Mouse (Mus musculus) lung, embryonic 15.5 days (tissue): ENCODE results near the gene Elmod3. TPM values are rescaled to one million over a fixed set of nuclear protein-coding genes. Genes with fewer than 3 reads are reported as not detected.

Experiments
- ATAC-seq: fragments of 200-750 bp; cut with Nextera tagmentation; 2 replicates; pipeline ENCODE4 v1.8.0; 2017; ENCODE audit warnings: moderate number of reproducible peaks, borderline replicate concordance; ENCODE audit not compliant: low FRiP score, low TSS enrichment; ENCODE audit errors: extremely low read depth
- H3K27ac ChIP-seq: fragments of 300-500 bp; sonication (generic); 2 replicates; pipeline ENCODE4 v1.5.1; 2015; ENCODE audit warnings: moderate library complexity, mild to moderate bottlenecking, inconsistent platforms
- H3K27me3 ChIP-seq: fragments of 300-500 bp; sonication (generic); 2 replicates; pipeline ENCODE4 v1.6.1; 2015; ENCODE audit warnings: inconsistent platforms
- H3K36me3 ChIP-seq: fragments of 300-500 bp; sonication (generic); 2 replicates; pipeline ENCODE4 v1.6.1; 2015; ENCODE audit warnings: inconsistent platforms
- H3K4me1 ChIP-seq: fragments of 300-500 bp; sonication (generic); 2 replicates; pipeline ENCODE4 v1.6.1; 2015; ENCODE audit warnings: inconsistent platforms
- H3K4me2 ChIP-seq: fragments of 300-500 bp; sonication (generic); 2 replicates; pipeline ENCODE4 v1.6.1; 2015; ENCODE audit warnings: inconsistent platforms, mild to moderate bottlenecking, moderate library complexity
- H3K4me3 ChIP-seq: fragments of 300-500 bp; sonication (generic); 2 replicates; pipeline ENCODE4 v1.5.1; 2015; ENCODE audit warnings: mild to moderate bottlenecking, inconsistent platforms
- H3K9ac ChIP-seq: fragments of 300-500 bp; sonication (generic); 2 replicates; pipeline ENCODE4 v1.6.1; 2015; ENCODE audit warnings: inconsistent platforms
- H3K9me3 ChIP-seq: fragments of 300-500 bp; sonication (generic); 2 replicates; pipeline ENCODE4 v1.6.1; 2016; ENCODE audit warnings: inconsistent platforms
- WGBS: fragments of 180-500 bp; shearing (Covaris S2); methylation state at CpG from one replicate; pipeline ENCODE4 v1.1.7; 2015; 5-methylcytosine and 5-hydroxymethylcytosine counted together
- polyA plus RNA-seq: library from polyadenylated mRNA; unstranded; fragments of >200 nt; fragmentation: Nextera tagmentation; extraction: Ambion mirVana; gene quantifications from 2 replicates; pipeline ENCODE4 v1.2.1, GENCODE M21; 2015

The Elmod3 gene
- polyA plus RNA-seq, 1 experiment from 2014 or later = 17.7 TPM

- WGBS = 88% methylated on average over 16 of the region's 16 CpGs
- no peak overlapping the region for H3K9ac ChIP-seq
- no peak overlapping the region for H3K27ac ChIP-seq
- H3K4me2 ChIP-seq = no peak overlapping the region
- H3K9me3 ChIP-seq = no peaks in the 10 kb centered on the region
- ATAC-seq = no peak
- H3K4me3 ChIP-seq = no peak overlapping the region
- H3K4me1 ChIP-seq = no peaks in the 10 kb centered on the region
- no peaks in the 10 kb centered on the region for H3K27me3 ChIP-seq
- peaks cover 50% of the 10 kb centered on the region for H3K36me3 ChIP-seq
These were observed 29.1 kb upstream of the Elmod3 start for GRCm38 (mm10) chr6:72627276-72627675.

GRCm38 (mm10) chr6:72626391-72626790 is 28.2 kb upstream of the Elmod3 start:
- Histone ChIP-seq H3K9me3 (no peaks in the 10 kb centered on the region), H3K4me1 (0 out of 2 replicates have a peak, but pooled peaks cover 4% of the 10 kb centered on the region), H3K9ac (no peak overlapping the region), H3K4me2 (no peak overlapping the region), H3K27ac (no peak overlapping the region), H3K27me3 (no peaks in the 10 kb centered on the region), H3K36me3 (peaks cover 43% of the 10 kb centered on the region), H3K4me3 (no peak overlapping the region)
- WGBS = 86% methylated on average over 7 of the region's 7 CpGs
- no peak for ATAC-seq

- no peak overlapping the region for H3K4me2 ChIP-seq
- H3K9ac ChIP-seq = no peak overlapping the region
- H3K27me3 ChIP-seq = no peaks in the 10 kb centered on the region
- no peak for ATAC-seq
- no peak overlapping the region for H3K27ac ChIP-seq
- peaks cover 20% of the 10 kb centered on the region; the same call in 1 of the 2 replicates for H3K4me1 ChIP-seq
- no peaks in the 10 kb centered on the region for H3K9me3 ChIP-seq
- H3K36me3 ChIP-seq = peaks cover 18% of the 10 kb centered on the region
- H3K4me3 ChIP-seq = no peak overlapping the region
- 87% methylated on average over 8 of the region's 8 CpGs for WGBS
These were observed 25.6 kb upstream of the Elmod3 start for GRCm38 (mm10) chr6:72623661-72624402.

GRCm38 (mm10) chr6:72622917-72623316 is 24.7 kb upstream of the Elmod3 start:
- 37% methylated on average over 3 of the region's 3 CpGs for WGBS
- Histone ChIP-seq H3K9me3 (no peaks in the 10 kb centered on the region), H3K27me3 (no peaks in the 10 kb centered on the region), H3K4me3 (no peak overlapping the region), H3K36me3 (peaks cover 17% of the 10 kb centered on the region), H3K4me1 (peaks cover 27% of the 10 kb centered on the region), H3K27ac (no peak overlapping the region), H3K4me2 (no peak overlapping the region), H3K9ac (no peak overlapping the region)
- no peak for ATAC-seq

- Histone ChIP-seq H3K4me1 (peaks cover 34% of the 10 kb centered on the region), H3K9me3 (no peaks in the 10 kb centered on the region), H3K36me3 (no peaks in the 10 kb centered on the region), H3K9ac (no peak overlapping the region), H3K27me3 (no peaks in the 10 kb centered on the region), H3K4me2 (no peak overlapping the region), H3K4me3 (no peak overlapping the region), H3K27ac (0 out of 2 replicates have a peak overlapping the region, but pooled peaks have one; percentile 9)
- no peak for ATAC-seq
- 59% methylated on average over 5 of the region's 5 CpGs for WGBS
These were observed 22.7 kb upstream of the Elmod3 start for GRCm38 (mm10) chr6:72620920-72621319.

GRCm38 (mm10) chr6:72619734-72620532 is 21.7 kb upstream of the Elmod3 start:
- no peaks in the 10 kb centered on the region for H3K9me3 ChIP-seq
- H3K36me3 ChIP-seq = no peaks in the 10 kb centered on the region
- H3K27me3 ChIP-seq = no peaks in the 10 kb centered on the region
- peaks cover 44% of the 10 kb centered on the region for H3K4me1 ChIP-seq
- H3K4me2 ChIP-seq = peak overlapping the region; percentile 37
- peak overlapping the region; percentile 83 for H3K27ac ChIP-seq
- no peak overlapping the region; the same call in 1 of the 2 replicates for H3K9ac ChIP-seq
- 26% methylated on average over 12 of the region's 12 CpGs for WGBS
- ATAC-seq = no peak
- H3K4me3 ChIP-seq = no peak overlapping the region

GRCm38 (mm10) chr6:72616643-72617288 is 18.6 kb upstream of the Elmod3 start, which contains the start of gene Tgoln1:
Tgoln1 (minus strand) TSS chr6:72617000.
- H3K4me3 ChIP-seq = peak within 1 kb of the TSS; percentile 75
- peak; percentile 95 for ATAC-seq
- H3K4me1 ChIP-seq = peaks cover 55% of the 10 kb centered on the region
- H3K36me3 ChIP-seq = peaks cover 15% of the 10 kb centered on the region
- peak within 1 kb of the TSS; percentile 73 for H3K4me2 ChIP-seq
- peak within 1 kb of the TSS; percentile 81 for H3K9ac ChIP-seq
- H3K27me3 ChIP-seq = no peaks in the 10 kb centered on the region
- H3K27ac ChIP-seq = peak within 1 kb of the TSS; percentile 94
- under 1% methylated on average over 41 of the region's 41 CpGs for WGBS
- H3K9me3 ChIP-seq = no peaks in the 10 kb centered on the region

- Histone ChIP-seq H3K27ac (no peak overlapping the region), H3K9ac (peak overlapping the region; percentile 81), H3K4me1 (peaks cover 51% of the 10 kb centered on the region), H3K36me3 (peaks cover 25% of the 10 kb centered on the region), H3K4me3 (peak overlapping the region; percentile 75), H3K4me2 (peak overlapping the region; percentile 73), H3K27me3 (no peaks in the 10 kb centered on the region), H3K9me3 (no peaks in the 10 kb centered on the region)
- no peak for ATAC-seq
- 17% methylated on average over 25 of the region's 25 CpGs for WGBS
These were observed 17.6 kb upstream of the Elmod3 start for GRCm38 (mm10) chr6:72615561-72616375.

GRCm38 (mm10) chr6:72615151-72615550 is 16.9 kb upstream of the Elmod3 start:
- Histone ChIP-seq H3K4me3 (peak overlapping the region; percentile 75), H3K9ac (peak overlapping the region; percentile 81; the same call in 1 of the 2 replicates), H3K4me2 (peak overlapping the region; percentile 73), H3K27me3 (no peaks in the 10 kb centered on the region), H3K36me3 (peaks cover 31% of the 10 kb centered on the region), H3K4me1 (peaks cover 47% of the 10 kb centered on the region), H3K9me3 (no peaks in the 10 kb centered on the region), H3K27ac (no peak overlapping the region)
- ATAC-seq = no peak
- 45% methylated on average over 2 of the region's 2 CpGs for WGBS

GRCm38 (mm10) chr6:72610261-72610660 is 12.0 kb upstream of the Elmod3 start:
- no peak overlapping the region for H3K4me2 ChIP-seq
- no peaks in the 10 kb centered on the region for H3K9me3 ChIP-seq
- peaks cover 15% of the 10 kb centered on the region for H3K4me1 ChIP-seq
- H3K27me3 ChIP-seq = no peaks in the 10 kb centered on the region
- peaks cover 67% of the 10 kb centered on the region for H3K36me3 ChIP-seq
- no peak for ATAC-seq
- 52% methylated on average over 4 of the region's 4 CpGs for WGBS
- no peak overlapping the region for H3K4me3 ChIP-seq
- no peak overlapping the region for H3K9ac ChIP-seq
- H3K27ac ChIP-seq = no peak overlapping the region

GRCm38 (mm10) chr6:72608662-72609184 is 10.5 kb upstream of the Elmod3 start:
- H3K4me2 ChIP-seq = no peak overlapping the region
- H3K9me3 ChIP-seq = no peaks in the 10 kb centered on the region
- H3K4me1 ChIP-seq = no peaks in the 10 kb centered on the region
- no peak overlapping the region for H3K4me3 ChIP-seq
- no peak overlapping the region for H3K27ac ChIP-seq
- WGBS = 84% methylated on average over 4 of the region's 4 CpGs
- peaks cover 69% of the 10 kb centered on the region for H3K36me3 ChIP-seq
- no peak for ATAC-seq
- H3K9ac ChIP-seq = no peak overlapping the region
- H3K27me3 ChIP-seq = no peaks in the 10 kb centered on the region
